Mouse (Mus musculus) cerebellum, adult 8-10 months (tissue): Measurements from ENCODE around the gene Chfr.
A peak's percentile ranks its signal among the peaks of the same experiment; 100 is the strongest.
"Not testable (repeated sequence)": the region's sequence is repeated elsewhere in the genome, so short reads cannot be mapped to it uniquely, and the experiment has no call there.

ENCODE experiments used
- DNase-seq: peaks from one replicate; pipeline ENCODE4 v3.0.0; 2022

Chfr gene

GRCm38 (mm10) chr5:110108305-110108628 is 27.4 kb upstream of the Chfr start:
- no peak for DNase-seq

GRCm38 (mm10) chr5:110109991-110110441 is 25.6 kb upstream of the Chfr start, which contains the start of gene Zfp605:
TSS of gene Zfp605 (plus strand) at chr5:110110092.
- DNase-seq = peak; percentile 95

GRCm38 (mm10) chr5:110122380-110122779 is 13.3 kb upstream of the Chfr start:
- DNase-seq = not testable (repeated sequence)

GRCm38 (mm10) chr5:110136087-110136464 is 434 bp downstream of the Chfr start:
- DNase-seq = no peak

GRCm38 (mm10) chr5:110137816-110138215 is 2.2 kb downstream of the Chfr start:
- DNase-seq = no peak

- no peak for DNase-seq
Measured at GRCm38 (mm10) chr5:110139325-110139724, 3.7 kb downstream of the Chfr start.

GRCm38 (mm10) chr5:110140424-110140823 is 4.8 kb downstream of the Chfr start:
- no peak for DNase-seq

GRCm38 (mm10) chr5:110142309-110142708 is 6.7 kb downstream of the Chfr start:
- DNase-seq = no peak

GRCm38 (mm10) chr5:110143007-110143406 is 7.4 kb downstream of the Chfr start:
- no peak for DNase-seq

GRCm38 (mm10) chr5:110169374-110169773 is 33.7 kb downstream of the Chfr start:
- DNase-seq = no peak

- peak; percentile 89 for DNase-seq
Measured at GRCm38 (mm10) chr5:110176362-110177020, 40.8 kb downstream of the Chfr start, which contains the start of gene Golga3. TSS of gene Golga3 (plus strand) at chr5:110176701.

GRCm38 (mm10) chr5:110177021-110177420 is 41.4 kb downstream of the Chfr start:
- no peak for DNase-seq

GRCm38 (mm10) chr5:110178628-110179027 is 43.0 kb downstream of the Chfr start:
- no peak for DNase-seq

- DNase-seq = no peak
Measured at GRCm38 (mm10) chr5:110181716-110182115, 46.1 kb downstream of the Chfr start.

- no peak for DNase-seq
Measured at GRCm38 (mm10) chr5:110203164-110203895, 67.7 kb downstream of the Chfr start.

- no peak for DNase-seq
Measured at GRCm38 (mm10) chr5:110204777-110205176, 69.1 kb downstream of the Chfr start.

- DNase-seq = no peak
Measured at GRCm38 (mm10) chr5:110211312-110211711, 75.7 kb downstream of the Chfr start.

- no peak for DNase-seq
Measured at GRCm38 (mm10) chr5:110216780-110217179, 81.1 kb downstream of the Chfr start.

GRCm38 (mm10) chr5:110220331-110220730 is 84.7 kb downstream of the Chfr start:
- no peak for DNase-seq
